Mouse (Mus musculus): ENCODE results near the gene Ccl17. TPM values are rescaled to one million over a fixed set of nuclear protein-coding genes. Genes with fewer than 3 reads are reported as not detected.
A peak's percentile ranks its signal among the peaks of the same experiment; 100 is the strongest.

The Ccl17 gene
- total and polyA plus RNA-seq, 2 experiments from 2014 or later: 4.4 to 8.5 TPM

DNA sequence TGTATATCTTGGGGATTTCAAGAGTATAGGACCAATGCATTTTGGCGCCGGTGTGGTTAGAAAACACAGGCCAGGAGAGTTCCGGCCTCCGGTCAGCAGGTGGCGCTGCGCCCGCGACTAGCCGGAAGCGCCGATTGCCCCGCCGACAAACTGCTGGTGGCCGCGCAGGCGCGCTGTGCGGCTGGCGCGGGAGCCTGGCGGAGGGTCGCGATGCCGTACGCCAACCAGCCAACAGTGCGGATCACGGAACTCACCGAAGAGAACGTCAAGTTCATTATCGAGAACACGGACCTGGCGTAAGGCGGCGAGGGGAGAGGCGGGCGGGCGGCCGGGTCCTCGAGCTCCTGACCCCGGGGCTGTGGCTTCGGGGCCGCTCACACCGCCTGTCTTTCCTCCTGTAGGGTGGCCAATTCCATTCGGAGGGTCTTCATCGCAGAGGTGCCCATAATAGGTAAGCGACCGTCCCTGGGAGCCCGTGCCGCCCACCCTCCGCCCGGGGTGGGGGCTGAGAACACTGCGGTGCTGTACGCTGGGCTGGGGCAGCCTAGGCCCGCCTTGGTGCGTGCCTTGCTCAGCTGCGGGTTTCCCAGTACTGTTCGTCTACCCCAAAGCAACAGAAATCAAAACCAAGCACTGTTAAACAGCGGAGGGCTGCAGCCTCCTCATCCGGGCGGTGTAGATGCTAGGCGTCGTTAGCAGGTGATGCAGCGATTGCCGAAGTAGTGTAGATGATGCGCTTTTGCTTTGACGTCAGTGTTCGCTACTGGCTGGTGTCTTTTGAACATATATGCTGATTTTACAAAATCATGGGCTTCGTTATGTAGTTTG is 47.3 kb downstream of the Ccl17 start, which contains the start of gene Polr2c:
Gene Polr2c (plus strand): TSS at position 105 of the 828 bp plus-strand sequence.
- ATAC-seq (ENCODE audit: low FRiP score): peak; percentile 85
- Histone ChIP-seq H3K9ac (replicated peaks; ENCODE audit: low read length, poor library complexity, severe bottlenecking) (peak within 1 kb of the TSS; percentile 96), H3K27me3 (ENCODE audit: insufficient read depth, low read length) (no peaks in the 10 kb centered on the region), H3K4me1 (ENCODE audit: insufficient read depth, low read length) (no peaks in the 10 kb centered on the region), H3K4me3 (ENCODE audit: low read depth, low read length) (peak within 1 kb of the TSS; percentile 94), H3K4me2 (ENCODE audit: low read depth, low read length, poor library complexity, severe bottlenecking) (peak within 1 kb of the TSS; percentile 67), H3K36me3 (ENCODE audit: insufficient read depth, low read length) (peaks cover 35% of the 10 kb centered on the region), H3K27ac (ENCODE audit: low read depth, low read length) (peak within 1 kb of the TSS; percentile 81), H3K9me3 (ENCODE audit: low read length) (no peaks in the 10 kb centered on the region)
- DNase-seq (ENCODE audit: low spot score): peak; percentile 91
- peak; percentile 90 for TF ChIP-seq CTCF (IDR thresholded peaks at IDR 0.05)
- WGBS: 1% methylated on average over 68 of the region's 68 CpGs

DNA sequence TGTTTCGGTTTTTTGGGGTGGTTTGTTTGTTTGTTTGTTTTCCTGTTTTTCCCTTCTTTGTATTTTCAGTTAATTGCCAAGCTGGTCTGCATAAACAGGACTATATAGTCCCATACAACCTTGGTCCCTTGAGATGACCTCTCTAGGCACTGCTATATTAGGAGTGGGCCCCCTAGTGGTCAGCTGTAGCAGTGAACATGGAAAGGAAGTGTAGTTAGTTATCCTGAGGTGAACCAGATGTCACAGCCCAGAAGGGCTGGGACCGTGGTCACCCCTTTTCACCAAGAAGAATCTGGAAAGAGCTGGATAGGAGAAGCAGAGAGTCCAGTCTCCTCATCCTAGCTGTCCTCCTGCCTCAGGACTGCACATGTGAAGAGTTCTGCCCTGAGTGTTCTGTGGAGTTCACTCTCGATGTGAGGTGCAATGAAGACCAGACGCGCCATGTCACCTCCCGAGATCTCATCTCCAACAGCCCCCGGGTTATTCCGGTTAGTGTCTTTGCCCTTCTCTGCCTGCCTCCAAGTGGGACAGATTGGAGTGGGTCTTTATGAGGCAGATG is 51.2 kb downstream of the Ccl17 start:
- Histone ChIP-seq H3K9ac (replicated peaks; ENCODE audit: low read length, poor library complexity, severe bottlenecking) (no peak overlapping the region), H3K36me3 (ENCODE audit: insufficient read depth, low read length) (peaks cover 46% of the 10 kb centered on the region)
- WGBS: 78% methylated on average over 8 of the region's 8 CpGs

More for the DNA sequence above, 51.2 kb downstream of the Ccl17 start:
- Histone ChIP-seq H3K9me3 (ENCODE audit: low read length) (no peaks in the 10 kb centered on the region), H3K4me1 (ENCODE audit: insufficient read depth, low read length) (no peaks in the 10 kb centered on the region), H3K4me3 (ENCODE audit: low read depth, low read length) (no peak overlapping the region), H3K27me3 (ENCODE audit: insufficient read depth, low read length) (no peaks in the 10 kb centered on the region), H3K27ac (ENCODE audit: low read depth, low read length) (no peak overlapping the region), H3K4me2 (ENCODE audit: low read depth, low read length, poor library complexity, severe bottlenecking) (no peak overlapping the region)
- no peak for ATAC-seq (ENCODE audit: low FRiP score)
- peak; percentile 72 for DNase-seq (ENCODE audit: low spot score)
- TF ChIP-seq CTCF (IDR thresholded peaks at IDR 0.05): peak; percentile 90

Other genes starting within 250 kb of the Ccl17 start
- gene Rspry1, start 208.5 kb upstream of the Ccl17 start, total RNA-seq (2014; rRNA removed): 42.7 and 53.2 TPM in 2 replicates
- gene Rspry1, start 208.5 kb upstream of the Ccl17 start, polyA plus RNA-seq (2015; fragmentation: Nextera tagmentation; extraction: Ambion mirVana): 35.5 and 35.9 TPM in 2 replicates
- 29.2 and 36.3 TPM in 2 replicates for gene Fam192a, start 208.5 kb upstream of the Ccl17 start, total RNA-seq (2014; rRNA removed)
- 59.6 and 62.2 TPM in 2 replicates for gene Fam192a, start 208.5 kb upstream of the Ccl17 start, polyA plus RNA-seq (2015; fragmentation: Nextera tagmentation; extraction: Ambion mirVana)
- gene Arl2bp, start 143.9 kb upstream of the Ccl17 start, total RNA-seq (2014; rRNA removed): 146 and 246 TPM in 2 replicates
- 180 and 187 TPM in 2 replicates for gene Arl2bp, start 143.9 kb upstream of the Ccl17 start, polyA plus RNA-seq (2015; fragmentation: Nextera tagmentation; extraction: Ambion mirVana)
- gene Pllp, start 114.2 kb upstream of the Ccl17 start, total RNA-seq (2014; rRNA removed): 8.4 and 9.8 TPM in 2 replicates
- gene Pllp, start 114.2 kb upstream of the Ccl17 start, polyA plus RNA-seq (2015; fragmentation: Nextera tagmentation; extraction: Ambion mirVana): 8.6 and 10.5 TPM in 2 replicates
- gene Ccl22, start 64.9 kb upstream of the Ccl17 start, total RNA-seq (2014; rRNA removed): not detected in 2 replicates
- gene Ccl22, start 64.9 kb upstream of the Ccl17 start, polyA plus RNA-seq (2015; fragmentation: Nextera tagmentation; extraction: Ambion mirVana): not detected in 2 replicates
- gene Cx3cl1, start 38.4 kb upstream of the Ccl17 start, total RNA-seq (2014; rRNA removed): 82.0 and 111 TPM in 2 replicates
- gene Cx3cl1, start 38.4 kb upstream of the Ccl17 start, polyA plus RNA-seq (2015; fragmentation: Nextera tagmentation; extraction: Ambion mirVana): 105 and 110 TPM in 2 replicates
- 101 and 110 TPM in 2 replicates for gene Coq9, start 27.9 kb downstream of the Ccl17 start, total RNA-seq (2014; rRNA removed)
- 46.5 and 54.8 TPM in 2 replicates for gene Coq9, start 27.9 kb downstream of the Ccl17 start, polyA plus RNA-seq (2015; fragmentation: Nextera tagmentation; extraction: Ambion mirVana)
- 60.6 and 62.7 TPM in 2 replicates for gene Ciapin1, start 27.9 kb downstream of the Ccl17 start, total RNA-seq (2014; rRNA removed)
- 162 and 164 TPM in 2 replicates for gene Ciapin1, start 27.9 kb downstream of the Ccl17 start, polyA plus RNA-seq (2015; fragmentation: Nextera tagmentation; extraction: Ambion mirVana)
- 62.5 and 70.5 TPM in 2 replicates for gene Polr2c, start 47.0 kb downstream of the Ccl17 start, total RNA-seq (2014; rRNA removed)
- 93.3 and 101 TPM in 2 replicates for gene Polr2c, start 47.0 kb downstream of the Ccl17 start, polyA plus RNA-seq (2015; fragmentation: Nextera tagmentation; extraction: Ambion mirVana)
- 154 and 155 TPM in 2 replicates for gene Dok4, start 65.9 kb downstream of the Ccl17 start, total RNA-seq (2014; rRNA removed)
- 95.0 and 104 TPM in 2 replicates for gene Dok4, start 65.9 kb downstream of the Ccl17 start, polyA plus RNA-seq (2015; fragmentation: Nextera tagmentation; extraction: Ambion mirVana)
- 5.4 and 6.1 TPM in 2 replicates for gene Ccdc102a, start 107.6 kb downstream of the Ccl17 start, total RNA-seq (2014; rRNA removed)
- 3.6 and 3.7 TPM in 2 replicates for gene Ccdc102a, start 107.6 kb downstream of the Ccl17 start, polyA plus RNA-seq (2015; fragmentation: Nextera tagmentation; extraction: Ambion mirVana)
- not detected in 2 replicates for gene Adgrg5, start 113.2 kb downstream of the Ccl17 start, total RNA-seq (2014; rRNA removed)
- gene Adgrg5, start 113.2 kb downstream of the Ccl17 start, polyA plus RNA-seq (2015; fragmentation: Nextera tagmentation; extraction: Ambion mirVana): 0.17 and 0.21 TPM in 2 replicates
- gene Adgrg1, start 164.3 kb downstream of the Ccl17 start, total RNA-seq (2014; rRNA removed): 218 and 247 TPM in 2 replicates
- gene Adgrg1, start 164.3 kb downstream of the Ccl17 start, polyA plus RNA-seq (2015; fragmentation: Nextera tagmentation; extraction: Ambion mirVana): 114 and 125 TPM in 2 replicates
- gene Adgrg3, start 207.2 kb downstream of the Ccl17 start, total RNA-seq (2014; rRNA removed): 1.5 and 1.7 TPM in 2 replicates
- 0.59 and 0.88 TPM in 2 replicates for gene Adgrg3, start 207.2 kb downstream of the Ccl17 start, polyA plus RNA-seq (2015; fragmentation: Nextera tagmentation; extraction: Ambion mirVana)
- 4.4 and 9.8 TPM in 2 replicates for gene Drc7, start 244.7 kb downstream of the Ccl17 start, total RNA-seq (2014; rRNA removed)
- 2.8 and 3.6 TPM in 2 replicates for gene Drc7, start 244.7 kb downstream of the Ccl17 start, polyA plus RNA-seq (2015; fragmentation: Nextera tagmentation; extraction: Ambion mirVana)

Measured in midbrain, postnatal 0 days (tissue).